Mouse (Mus musculus) liver, embryonic 18 days (tissue): ENCODE data around the gene Olfr130. TPM values are rescaled to one million over a fixed set of nuclear protein-coding genes. Genes with fewer than 3 reads are reported as not detected.

Source experiments
- polyA plus RNA-seq: library from polyadenylated mRNA; depleted of rRNA; stranded (reverse); fragments of >200 nt; gene quantifications from 2 replicates; pipeline ENCODE4 v1.2.3, GENCODE M21; 2012; rRNA removed

Olfr130 gene
- not detected in 2 replicates for polyA plus RNA-seq

GRCm38 (mm10) chr17:38063621-38064020 is at the start of gene Olfr130:
Gene Olfr130, plus strand, starts transcription at chr17:38063921.

GRCm38 (mm10) chr17:38059979-38060378 is 3.7 kb upstream of the Olfr130 start, which contains the start of gene Olfr129:
Gene Olfr129, minus strand, starts transcription at chr17:38060079.

GRCm38 (mm10) chr17:38088593-38088992 is 24.9 kb downstream of the Olfr130 start, which contains the start of gene Olfr131:
Gene Olfr131, minus strand, starts transcription at chr17:38088693.

Other genes starting within 250 kb of the Olfr130 start
- gene Olfr125, start 231.0 kb upstream of the Olfr130 start, polyA plus RNA-seq: not detected in 2 replicates
- not detected in 2 replicates for gene Olfr126, start 216.4 kb upstream of the Olfr130 start, polyA plus RNA-seq
- not detected in 2 replicates for gene Olfr127, start 163.5 kb upstream of the Olfr130 start, polyA plus RNA-seq
- not detected in 2 replicates for gene Olfr128, start 143.4 kb upstream of the Olfr130 start, polyA plus RNA-seq
- gene Olfr761, start 110.8 kb upstream of the Olfr130 start, polyA plus RNA-seq: not detected in 2 replicates
- gene Olfr129, start 3.8 kb upstream of the Olfr130 start, polyA plus RNA-seq: not detected in 2 replicates
- not detected in 2 replicates for gene Olfr131, start 24.8 kb downstream of the Olfr130 start, polyA plus RNA-seq
- not detected in 2 replicates for gene Olfr132, start 70.6 kb downstream of the Olfr130 start, polyA plus RNA-seq
- gene Olfr133, start 81.4 kb downstream of the Olfr130 start, polyA plus RNA-seq: not detected in 2 replicates
- gene Olfr134, start 107.5 kb downstream of the Olfr130 start, polyA plus RNA-seq: not detected in 2 replicates
- gene Olfr135, start 140.4 kb downstream of the Olfr130 start, polyA plus RNA-seq: not detected in 2 replicates
- gene Olfr138, start 197.1 kb downstream of the Olfr130 start, polyA plus RNA-seq: not detected in 2 replicates
- gene Olfr137, start 243.6 kb downstream of the Olfr130 start, polyA plus RNA-seq: not detected in 2 replicates